Mouse (Mus musculus) spleen, adult 2 months (tissue): Measurements from ENCODE around the gene Chrna1.

ENCODE experiments used
- CTCF ChIP-seq: fragments of 200-500 bp; IDR thresholded peaks from 2 replicates; pipeline ENCODE4 v1.5.1; 2011; ENCODE audit warnings: mild to moderate bottlenecking, inconsistent platforms; ENCODE audit not compliant: insufficient read depth, insufficient read length, insufficient replicate concordance; ENCODE audit errors: extremely low read depth
- POLR2A ChIP-seq: fragments of 200-500 bp; IDR thresholded peaks from 2 replicates; pipeline ENCODE4 v1.6.1; 2011; ENCODE audit warnings: low read depth, low read length, inconsistent platforms

GRCm38 (mm10) chr2:73591246-73591645 is 11.1 kb upstream of the Chrna1 start:
- TF ChIP-seq CTCF (no peak), POLR2A (no peak)
